Mouse (Mus musculus) forebrain, postnatal 0 days (tissue): ENCODE results near the gene Tmprss11f. TPM values are rescaled to one million over a fixed set of nuclear protein-coding genes. Genes with fewer than 3 reads are reported as not detected.
A peak's percentile ranks its signal among the peaks of the same experiment; 100 is the strongest.
"Not testable (repeated sequence)": the region's sequence is repeated elsewhere in the genome, so short reads cannot be mapped to it uniquely, and the experiment has no call there.

Experiments
- ATAC-seq: fragments of 200-750 bp; cut with Nextera tagmentation; 2 replicates; pipeline ENCODE4 v1.8.0; 2017; ENCODE audit warnings: mild to moderate bottlenecking, moderate library complexity
- DNase-seq: peaks from one replicate; pipeline ENCODE4 v3.0.0-alpha.2; 2015
- H3K27ac ChIP-seq: fragments of 300-500 bp; sonication (generic); 2 replicates; pipeline ENCODE4 v1.5.1; 2014; ENCODE audit warnings: low read depth, mild to moderate bottlenecking, antibody characterized with exemption, low read length, moderate library complexity, mixed read lengths
- H3K27me3 ChIP-seq: fragments of 300-500 bp; sonication (generic); 2 replicates; pipeline ENCODE4 v1.6.1; 2014; ENCODE audit warnings: mild to moderate bottlenecking, low read length, mixed read lengths; ENCODE audit not compliant: insufficient read depth
- H3K36me3 ChIP-seq: fragments of 300-500 bp; sonication (generic); 2 replicates; pipeline ENCODE4 v1.6.1; 2014; ENCODE audit warnings: mild to moderate bottlenecking, moderate library complexity; ENCODE audit not compliant: insufficient read depth
- H3K4me1 ChIP-seq: fragments of 300-500 bp; sonication (generic); 2 replicates; pipeline ENCODE4 v1.6.1; 2014; ENCODE audit warnings: antibody characterized with exemption; ENCODE audit not compliant: insufficient read depth
- H3K4me2 ChIP-seq: fragments of 300-500 bp; sonication (generic); 2 replicates; pipeline ENCODE4 v1.6.1; 2014; ENCODE audit warnings: low read depth, mild to moderate bottlenecking, moderate library complexity
- H3K4me3 ChIP-seq: fragments of 300-500 bp; sonication (generic); 2 replicates; pipeline ENCODE4 v1.5.1; 2014; ENCODE audit warnings: low read depth, low read length, mixed read lengths
- H3K9ac ChIP-seq: fragments of 300-500 bp; sonication (generic); 2 replicates; pipeline ENCODE4 v1.6.1; 2014; ENCODE audit warnings: mild to moderate bottlenecking
- H3K9me3 ChIP-seq: fragments of 300-500 bp; sonication (generic); 2 replicates; pipeline ENCODE4 v1.6.1; 2016; ENCODE audit warnings: low read length
- CTCF ChIP-seq: sonication (generic); IDR thresholded peaks from 2 replicates; pipeline ENCODE4 v1.5.1; 2016; ENCODE audit warnings: antibody characterized with exemption, control low read depth, low read depth
- WGBS: fragments of 180-500 bp; shearing (Covaris S2); extraction: QIAGEN DNeasy Blood & Tissue Kit; methylation state at CpG from one replicate; pipeline ENCODE4 v1.1.7; 2014; 5-methylcytosine and 5-hydroxymethylcytosine counted together
- polyA plus RNA-seq: library from polyadenylated mRNA; unstranded; fragments of >200 nt; fragmentation: Nextera tagmentation; extraction: Ambion mirVana; gene quantifications from 2 replicates; pipeline ENCODE4 v1.2.1, GENCODE M21; 2015
- total RNA-seq: library from RNA; depleted of rRNA; stranded (reverse); fragments of >200 nt; gene quantifications from 2 replicates; pipeline ENCODE4 v1.2.3, GENCODE M21; 2014

The Tmprss11f gene
- total and polyA plus RNA-seq, 2 experiments from 2014 or later = not detected

DNA sequence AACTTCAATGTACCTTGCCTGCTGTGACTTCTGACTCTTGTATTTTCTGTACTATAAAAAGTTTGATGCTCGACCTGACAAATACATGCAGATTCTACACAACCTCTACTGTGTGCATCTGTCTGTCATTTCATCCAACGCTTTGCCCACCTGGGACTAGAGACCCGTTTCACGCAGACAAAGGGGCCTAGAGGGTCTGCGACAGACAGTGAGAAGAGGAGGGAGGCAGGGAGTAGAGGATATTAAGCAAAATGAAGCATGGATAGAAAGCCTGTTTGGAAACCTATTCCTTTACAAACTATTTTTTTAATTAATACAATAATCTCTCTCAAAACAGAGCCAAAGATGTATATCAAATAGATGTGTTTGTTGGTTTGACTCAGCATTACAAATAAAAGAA is 50.2 kb downstream of the Tmprss11f start:
- H3K9ac ChIP-seq = no peak overlapping the region
- ATAC-seq = no peak
- H3K4me3 ChIP-seq = no peak overlapping the region
- H3K4me2 ChIP-seq = no peak overlapping the region
- no peaks in the 10 kb centered on the region for H3K4me1 ChIP-seq
- no peak for DNase-seq
- WGBS = 73% methylated on average over 5 of the region's 5 CpGs
- H3K27me3 ChIP-seq = no peaks in the 10 kb centered on the region
- H3K36me3 ChIP-seq = no peaks in the 10 kb centered on the region
- TF ChIP-seq CTCF = no peak
- H3K27ac ChIP-seq = no peak overlapping the region
- H3K9me3 ChIP-seq = no peaks in the 10 kb centered on the region

DNA sequence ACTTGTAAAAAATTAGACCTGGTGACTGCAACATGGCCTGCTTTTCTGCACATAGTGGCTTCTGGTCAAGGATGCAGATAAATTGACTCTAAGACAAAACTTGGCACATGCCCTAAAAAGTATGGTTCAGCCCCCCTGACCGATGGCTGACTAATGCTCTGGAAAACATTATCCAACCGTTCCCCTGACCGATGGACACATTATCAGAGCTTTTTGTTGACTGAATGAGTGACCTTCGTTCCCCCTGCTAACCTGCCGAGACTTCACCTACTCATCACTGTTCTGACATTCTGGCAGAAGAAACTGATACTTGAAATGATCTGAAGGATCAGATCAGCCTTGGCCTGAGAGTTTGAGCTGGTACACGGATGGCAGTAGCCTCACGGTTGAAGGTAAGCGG is 53.5 kb downstream of the Tmprss11f start:
- H3K27ac ChIP-seq, H3K9me3 ChIP-seq, H3K9ac ChIP-seq, DNase-seq, H3K36me3 ChIP-seq, H3K4me3 ChIP-seq, H3K4me1 ChIP-seq, H3K27me3 ChIP-seq, ATAC-seq, H3K4me2 ChIP-seq: not testable (repeated sequence)
- 93% methylated on average over 8 of the region's 8 CpGs for WGBS

DNA sequence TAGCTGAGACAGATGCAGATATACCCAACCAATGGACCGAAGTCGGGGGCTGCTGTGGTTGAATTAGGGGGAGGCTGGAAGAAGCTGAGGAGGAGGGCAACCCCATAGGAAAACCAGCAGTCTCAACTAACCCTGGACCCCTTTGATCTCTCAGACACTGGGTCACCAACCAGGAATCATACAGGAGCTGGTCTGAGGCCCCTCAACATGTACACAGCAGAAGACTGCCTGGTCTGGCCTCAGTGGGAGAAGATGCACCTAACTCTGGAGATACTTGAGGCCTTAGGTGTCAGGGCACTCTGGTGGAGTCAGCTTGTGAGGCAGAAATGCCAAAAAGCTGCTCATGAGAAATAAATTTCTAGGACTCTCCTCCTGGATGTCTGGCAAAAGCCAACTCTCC is 85.5 kb downstream of the Tmprss11f start:
- 87% methylated on average over 2 of the region's 2 CpGs for WGBS

DNA sequence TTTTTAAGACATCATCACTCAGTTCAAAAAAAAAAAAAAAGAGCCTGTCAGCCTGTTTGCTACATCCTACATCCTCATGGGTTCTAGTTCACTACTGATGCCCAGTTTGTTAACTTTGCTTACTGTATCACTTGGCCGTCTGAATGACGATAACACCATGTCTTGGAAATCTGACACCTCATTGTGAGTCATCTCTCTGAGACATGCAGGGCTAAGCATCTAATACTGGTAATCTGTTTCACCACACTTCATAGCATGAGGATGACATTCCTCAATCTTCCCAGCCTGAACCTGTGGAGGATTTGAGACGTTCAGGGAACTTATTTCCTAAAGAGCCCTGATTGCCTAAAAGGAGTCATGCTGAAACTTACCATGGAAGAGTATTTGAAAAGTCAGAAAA is 91.6 kb downstream of the Tmprss11f start:
- Histone ChIP-seq H3K36me3 (no peaks in the 10 kb centered on the region), H3K27me3 (no peaks in the 10 kb centered on the region), H3K9me3 (no peaks in the 10 kb centered on the region), H3K9ac (no peak overlapping the region), H3K4me2 (no peak overlapping the region), H3K4me1 (no peaks in the 10 kb centered on the region), H3K27ac (no peak overlapping the region), H3K4me3 (no peak overlapping the region)
- no peak for TF ChIP-seq CTCF
- ATAC-seq (no peak), DNase-seq (no peak)
- WGBS = 82% methylated on average over 3 of the region's 3 CpGs

More for the DNA sequence above, 85.5 kb downstream of the Tmprss11f start:
- Histone ChIP-seq H3K27me3 (no peaks in the 10 kb centered on the region), H3K9ac (no peak overlapping the region), H3K4me1 (no peaks in the 10 kb centered on the region), H3K9me3 (no peaks in the 10 kb centered on the region), H3K4me2 (no peak overlapping the region), H3K36me3 (no peaks in the 10 kb centered on the region), H3K27ac (no peak overlapping the region), H3K4me3 (no peak overlapping the region)
- ATAC-seq (no peak), DNase-seq (no peak)
- no peak for TF ChIP-seq CTCF

DNA sequence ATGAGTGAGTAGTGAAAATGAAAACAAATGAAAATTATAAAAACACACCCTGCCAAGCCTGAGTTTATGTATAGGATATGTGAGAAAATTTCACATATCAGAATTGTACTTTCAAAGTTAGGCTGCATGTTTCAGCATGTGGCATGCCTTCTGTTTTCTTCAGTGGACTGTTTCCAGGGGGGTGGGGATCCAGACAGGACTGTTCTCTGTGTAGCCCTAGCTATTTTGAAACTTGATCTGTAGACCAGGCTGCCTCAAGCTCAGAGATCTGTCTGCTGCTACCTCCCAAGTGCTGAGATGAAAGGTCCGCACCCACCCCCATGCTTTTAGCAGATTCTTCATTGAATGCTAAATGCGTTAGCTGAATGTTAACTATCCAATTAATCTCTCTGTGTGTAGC is 103.5 kb downstream of the Tmprss11f start:
- no peaks in the 10 kb centered on the region for H3K36me3 ChIP-seq
- no peak for TF ChIP-seq CTCF
- no peak overlapping the region for H3K4me3 ChIP-seq
- peak; percentile 17 for DNase-seq
- no peaks in the 10 kb centered on the region for H3K27me3 ChIP-seq
- peak; percentile 63; the same call in 1 of the 2 replicates for ATAC-seq
- no peak overlapping the region for H3K4me2 ChIP-seq
- WGBS = 36% methylated on average over 2 of the region's 2 CpGs
- H3K4me1 ChIP-seq = no peaks in the 10 kb centered on the region
- no peak overlapping the region for H3K27ac ChIP-seq
- H3K9ac ChIP-seq = no peak overlapping the region
- no peaks in the 10 kb centered on the region for H3K9me3 ChIP-seq

DNA sequence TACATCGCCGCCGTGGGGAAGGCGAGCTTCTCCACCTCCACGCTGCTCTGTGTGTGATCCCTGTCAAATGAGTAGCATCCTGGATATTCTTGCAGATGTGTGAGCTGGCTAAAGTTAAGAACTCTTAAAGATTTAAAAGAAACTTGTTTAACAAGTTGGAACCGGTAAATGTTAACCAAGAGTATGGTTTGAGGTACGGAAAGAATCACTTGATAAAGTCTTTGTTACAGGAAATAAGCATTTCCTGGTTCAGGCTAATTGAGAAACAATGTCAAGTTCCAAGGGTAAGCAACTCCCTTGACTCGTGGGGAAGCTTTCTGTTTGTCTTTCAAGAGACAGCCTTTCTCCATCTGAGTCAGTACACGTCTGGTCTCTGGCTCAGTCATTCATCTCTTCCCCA is 113.7 kb downstream of the Tmprss11f start, which contains the start of gene Tmprss11g:
Tmprss11g (minus strand) TSS at position 101 of the 400 bp plus-strand sequence.
- TF ChIP-seq CTCF = no peak
- H3K36me3 ChIP-seq = no peaks in the 10 kb centered on the region
- no peaks in the 10 kb centered on the region for H3K27me3 ChIP-seq
- no peaks in the 10 kb centered on the region for H3K9me3 ChIP-seq
- H3K4me2 ChIP-seq = no peak within 1 kb of the TSS
- no peak within 1 kb of the TSS for H3K27ac ChIP-seq
- H3K4me1 ChIP-seq = no peaks in the 10 kb centered on the region
- WGBS = 88% methylated on average over 9 of the region's 9 CpGs
- H3K4me3 ChIP-seq = no peak within 1 kb of the TSS
- H3K9ac ChIP-seq = no peak within 1 kb of the TSS
- ATAC-seq (no peak), DNase-seq (no peak)

DNA sequence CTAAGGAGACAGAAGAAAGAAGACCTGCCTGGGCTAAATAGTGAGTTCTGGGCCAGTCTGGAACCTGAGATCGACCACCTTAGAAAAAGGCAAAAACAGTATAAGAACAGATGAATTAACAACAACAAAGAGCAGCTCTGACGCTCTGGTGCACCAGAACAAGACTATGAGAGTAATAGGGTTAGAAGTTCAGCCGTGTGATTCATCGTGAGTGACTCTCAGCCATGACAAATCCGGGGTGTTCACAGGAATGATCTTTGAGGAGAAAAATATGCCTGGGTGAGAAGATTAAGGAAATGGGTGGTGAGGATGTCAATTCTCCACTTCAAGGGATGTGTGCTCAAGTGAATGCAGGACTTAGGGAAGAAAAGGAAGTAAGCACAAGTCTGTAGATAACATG is 120.7 kb downstream of the Tmprss11f start:
- Histone ChIP-seq H3K4me2 (no peak overlapping the region), H3K27me3 (no peaks in the 10 kb centered on the region), H3K9ac (no peak overlapping the region), H3K36me3 (no peaks in the 10 kb centered on the region), H3K4me1 (no peaks in the 10 kb centered on the region), H3K4me3 (no peak overlapping the region), H3K9me3 (no peaks in the 10 kb centered on the region), H3K27ac (no peak overlapping the region)
- TF ChIP-seq CTCF = no peak
- DNase-seq = no peak
- ATAC-seq = no peak
- 33% methylated on average over 5 of the region's 5 CpGs for WGBS

DNA sequence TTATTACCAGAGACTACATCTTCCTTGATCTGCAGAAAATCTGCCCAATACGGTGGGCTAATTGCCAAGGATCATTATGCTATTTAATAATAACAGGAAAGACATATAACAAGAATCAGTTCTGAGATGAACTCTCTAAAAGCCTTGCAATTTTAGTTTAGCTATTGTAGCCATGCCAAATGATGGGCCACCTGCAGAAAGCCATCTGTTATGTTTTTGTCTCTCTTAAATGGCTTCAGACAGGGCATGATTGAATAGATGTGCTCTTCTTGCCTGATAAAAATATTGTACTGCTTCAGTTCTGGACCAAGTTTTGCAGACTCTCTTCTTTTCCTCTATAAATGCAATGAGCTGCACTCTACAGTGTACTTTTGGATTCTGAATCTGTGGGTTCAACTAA is 138.8 kb downstream of the Tmprss11f start:
- Histone ChIP-seq H3K4me1 (no peaks in the 10 kb centered on the region), H3K4me3 (no peak overlapping the region), H3K9me3 (no peaks in the 10 kb centered on the region), H3K9ac (no peak overlapping the region), H3K27ac (no peak overlapping the region), H3K27me3 (no peaks in the 10 kb centered on the region), H3K36me3 (no peaks in the 10 kb centered on the region), H3K4me2 (no peak overlapping the region)
- 71% methylated on average over 1 of the region's 1 CpGs for WGBS
- DNase-seq = no peak
- TF ChIP-seq CTCF = no peak
- no peak for ATAC-seq
